Mouse (Mus musculus) embryonic facial prominence, embryonic 15.5 days (tissue): Measurements from ENCODE around the gene Klf13. TPM values are rescaled to one million over a fixed set of nuclear protein-coding genes. Genes with fewer than 3 reads are reported as not detected.

Experiments used
- polyA plus RNA-seq: library from polyadenylated mRNA; unstranded; fragments of >200 nt; fragmentation: Nextera tagmentation; extraction: Ambion mirVana; gene quantifications from 2 replicates; pipeline ENCODE4 v1.2.1, GENCODE M21; 2015

Klf13 gene
- polyA plus RNA-seq, 1 experiment from 2014 or later, result 39.9 TPM

Other genes starting within 250 kb of the Klf13 start
- gene E030018B13Rik, start 22.1 kb downstream of the Klf13 start, polyA plus RNA-seq, result 0.16 and 0.22 TPM in 2 replicates
- gene Trpm1, start 214.9 kb upstream of the Klf13 start, polyA plus RNA-seq, result 4.2 and 4.5 TPM in 2 replicates